Mouse (Mus musculus): ENCODE measurements around the gene Ceacam14. TPM values are rescaled to one million over a fixed set of nuclear protein-coding genes. Genes with fewer than 3 reads are reported as not detected.

Gene Ceacam14
- not detected for polyA plus RNA-seq (2017; shearing (Covaris generic))

DNA sequence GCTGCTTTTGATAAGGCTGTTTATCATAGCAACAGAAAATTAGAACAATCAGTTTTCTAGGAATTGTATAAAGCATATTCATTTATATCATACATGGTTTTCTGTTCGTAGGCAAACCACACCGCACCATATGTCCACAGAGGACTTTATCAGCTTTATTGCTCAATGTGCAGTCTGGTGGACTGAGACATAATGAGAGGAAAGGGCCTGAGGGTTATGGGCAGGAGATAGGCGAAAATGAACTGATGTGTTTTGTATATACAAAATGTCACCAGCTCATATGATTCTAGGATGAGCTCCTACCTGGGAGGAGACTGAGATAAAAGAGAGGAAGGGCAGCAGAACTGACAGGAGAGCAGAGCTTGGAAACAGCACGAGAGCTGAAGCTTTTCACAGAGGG lies at the start of gene Ceacam14:
Gene Ceacam14 (plus strand): TSS at position 301 of the 400 bp plus-strand sequence.
- ATAC-seq, result no peak

Other genes with a start within 250 kb of the Ceacam14 start
- not detected for gene Ceacam5, start 99.4 kb upstream of the Ceacam14 start, polyA plus RNA-seq (2017; shearing (Covaris generic))
- gene Gm5155, start 59.1 kb downstream of the Ceacam14 start, polyA plus RNA-seq (2017; shearing (Covaris generic)), result not detected
- gene Ceacam11, start 159.5 kb downstream of the Ceacam14 start, polyA plus RNA-seq (2017; shearing (Covaris generic)), result not detected
- gene Ceacam13, start 197.3 kb downstream of the Ceacam14 start, polyA plus RNA-seq (2017; shearing (Covaris generic)), result not detected